Mouse (Mus musculus) ES-E14 (cell line): Measurements from ENCODE around the gene Rapgef2. TPM values are rescaled to one million over a fixed set of nuclear protein-coding genes. Genes with fewer than 3 reads are reported as not detected.

ENCODE experiments used
- DNase-seq: peaks from one replicate; pipeline ENCODE4 v3.0.0-alpha.2; 2013; ENCODE audit warnings: low read depth, low spot score
- H3K27ac ChIP-seq: 2 replicates; pipeline ENCODE4 v1.5.1; 2012; ENCODE audit warnings: low read depth, mild to moderate bottlenecking, low read length, moderate library complexity, mixed read lengths; ENCODE audit not compliant: poor library complexity, insufficient read depth, severe bottlenecking
- H3K36me3 ChIP-seq: 2 replicates; pipeline ENCODE4 v1.6.1; 2012; ENCODE audit warnings: mild to moderate bottlenecking, low read length, moderate library complexity, mixed read lengths; ENCODE audit not compliant: control insufficient read depth, poor library complexity, insufficient read depth, severe bottlenecking
- H3K4me1 ChIP-seq, 2 experiments: fragments of 150-350 bp in 1 of 2; sonication (generic) in 1 of 2; 2 replicates each; pipeline ENCODE4 v1.6.1; 2012; ENCODE audit warnings: low read length in 2 of 2, mild to moderate bottlenecking in 1 of 2, mixed read lengths in 1 of 2; ENCODE audit not compliant: control insufficient read depth in 2 of 2, insufficient read depth in 2 of 2, poor library complexity in 1 of 2
- H3K4me3 ChIP-seq, 2 experiments: fragments of 150-350 bp in 1 of 2; sonication (generic) in 1 of 2; 2 replicates each; pipeline ENCODE4 v1.5.1; 2012; ENCODE audit warnings: low read length in 2 of 2, low read depth in 1 of 2, mild to moderate bottlenecking in 1 of 2, mixed read lengths in 1 of 2; ENCODE audit not compliant: insufficient read depth in 1 of 2, poor library complexity in 1 of 2, severe bottlenecking in 1 of 2
- H3K9ac ChIP-seq: 2 replicates; pipeline ENCODE4 v1.6.1; 2012; ENCODE audit warnings: low read depth, mild to moderate bottlenecking, low read length, mixed read lengths; ENCODE audit not compliant: poor library complexity, insufficient read depth, severe bottlenecking
- H3K9me3 ChIP-seq: fragments of 150-350 bp; sonication (generic); 2 replicates; pipeline ENCODE4 v1.6.1; 2012; ENCODE audit warnings: low read depth, mild to moderate bottlenecking, low read length; ENCODE audit not compliant: control insufficient read depth, insufficient read depth
- CHD2 ChIP-seq: IDR thresholded peaks from 2 replicates; pipeline ENCODE4 v1.6.1; 2014; ENCODE audit warnings: mild to moderate bottlenecking, low read depth, low read length, inconsistent platforms
- HCFC1 ChIP-seq: IDR thresholded peaks from 2 replicates; pipeline ENCODE4 v1.6.1; 2012; ENCODE audit warnings: low read length, inconsistent platforms, borderline replicate concordance; ENCODE audit not compliant: insufficient read depth
- MAFK ChIP-seq: IDR thresholded peaks from 2 replicates; pipeline ENCODE4 v1.6.1; 2014; ENCODE audit warnings: mild to moderate bottlenecking, low read depth, low read length, inconsistent platforms; ENCODE audit not compliant: insufficient read depth
- ZC3H11A ChIP-seq: IDR thresholded peaks from 2 replicates; pipeline ENCODE4 v1.6.1; 2012; ENCODE audit warnings: low read depth, mild to moderate bottlenecking, inconsistent platforms, low read length, borderline replicate concordance
- ZNF384 ChIP-seq: IDR thresholded peaks from 2 replicates; pipeline ENCODE4 v1.6.1; 2012; ENCODE audit warnings: low read depth, low read length, inconsistent platforms
- in situ Hi-C, 2 experiments: fragments of 600-800 bp; cut with MboI; formaldehyde crosslinking; loops; one replicate each; pipeline ENCODE4 v1.15.1; 2025; ENCODE audit warnings: low sequenced_read_pairs in 2 of 2, inconsistent platforms in 1 of 2; ENCODE audit not compliant: unreplicated experiment in 2 of 2
- total RNA-seq: library from RNA; depleted of rRNA; stranded (reverse); fragments of 300-350 nt; gene quantifications from 2 replicates; pipeline ENCODE4 v1.2.3, GENCODE M21; 2012

Gene Rapgef2
- total RNA-seq, 1 experiment: 12.0 TPM

DNA sequence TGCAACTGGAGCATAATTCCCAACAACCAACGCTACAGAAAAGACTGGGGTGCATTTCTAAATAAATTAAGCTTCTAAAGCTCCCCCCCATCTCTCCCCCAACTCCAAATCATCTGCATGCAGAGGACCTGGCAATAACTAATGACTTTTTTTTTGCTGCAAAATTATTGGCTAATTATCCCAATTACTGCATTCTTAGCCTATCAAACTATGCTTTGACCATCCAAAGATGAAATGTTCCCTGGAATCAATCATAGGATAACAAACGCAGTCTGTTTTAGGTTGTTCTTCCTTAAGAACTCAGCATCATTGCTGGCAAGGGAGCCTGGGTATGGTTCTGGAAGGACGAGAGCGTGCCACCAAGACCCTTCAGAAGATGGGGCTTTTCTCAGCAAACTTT lies 22.3 kb upstream of the Rapgef2 start:
- no peaks in the 10 kb centered on the region for H3K36me3 ChIP-seq
- H3K27ac ChIP-seq: no peak overlapping the region
- TF ChIP-seq MAFK (no peak), ZNF384 (no peak), ZC3H11A (no peak), CHD2 (no peak), HCFC1 (no peak)
- H3K4me3 ChIP-seq: no peak overlapping the region
- H3K9me3 ChIP-seq: no peaks in the 10 kb centered on the region
- H3K9ac ChIP-seq: no peak overlapping the region
- no peak for DNase-seq
- H3K4me1 ChIP-seq: no peaks in the 10 kb centered on the region
- in situ Hi-C loops: no loop called here

DNA sequence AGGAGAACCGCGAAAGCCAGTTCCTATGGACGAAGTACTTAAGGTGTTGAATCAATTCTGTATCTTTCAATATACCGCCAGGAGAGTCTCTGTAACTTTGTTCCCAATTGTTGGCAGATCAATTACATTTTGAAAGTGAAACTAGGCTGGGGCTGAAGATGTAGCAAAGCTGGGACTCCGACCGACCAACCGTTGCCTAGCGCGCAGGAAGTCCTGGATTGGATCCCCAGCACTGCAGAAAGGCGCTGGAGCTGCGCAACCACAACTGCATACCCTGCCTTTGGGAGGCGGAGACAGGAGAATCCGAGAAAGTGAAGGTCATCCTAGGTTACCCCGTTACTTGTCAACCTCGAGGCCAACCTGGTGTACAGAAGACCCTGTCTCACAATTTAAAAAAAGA lies 13.1 kb upstream of the Rapgef2 start:
- no peaks in the 10 kb centered on the region for H3K4me1 ChIP-seq
- in situ Hi-C loops: no loop called here
- H3K9me3 ChIP-seq: no peaks in the 10 kb centered on the region
- TF ChIP-seq ZC3H11A (no peak), ZNF384 (no peak), HCFC1 (no peak)
- no peak overlapping the region for H3K27ac ChIP-seq
- no peaks in the 10 kb centered on the region for H3K36me3 ChIP-seq
- no peak overlapping the region for H3K9ac ChIP-seq
- no peak overlapping the region for H3K4me3 ChIP-seq
- no peak for DNase-seq

- H3K4me3 ChIP-seq: no peak overlapping the region
- H3K36me3 ChIP-seq: no peaks in the 10 kb centered on the region
- no peaks in the 10 kb centered on the region for H3K4me1 ChIP-seq
- in situ Hi-C loops: no loop called here
- H3K9me3 ChIP-seq: no peaks in the 10 kb centered on the region
- DNase-seq: no peak
- TF ChIP-seq ZC3H11A (no peak), ZNF384 (no peak), MAFK (no peak), CHD2 (no peak), HCFC1 (no peak)
- H3K27ac ChIP-seq: no peak overlapping the region
- no peak overlapping the region for H3K9ac ChIP-seq
Observed at GRCm38 (mm10) chr3:79297281-79297680, 11.0 kb upstream of the Rapgef2 start.

GRCm38 (mm10) chr3:79296586-79296985 lies 10.3 kb upstream of the Rapgef2 start:
- H3K27ac ChIP-seq: no peak overlapping the region
- no peaks in the 10 kb centered on the region for H3K4me1 ChIP-seq
- no peak overlapping the region for H3K9ac ChIP-seq
- H3K36me3 ChIP-seq: no peaks in the 10 kb centered on the region
- H3K9me3 ChIP-seq: no peaks in the 10 kb centered on the region
- in situ Hi-C loops: no loop called here
- no peak for DNase-seq
- no peak overlapping the region for H3K4me3 ChIP-seq
- TF ChIP-seq ZC3H11A: no peak
- TF ChIP-seq HCFC1: no peak
- TF ChIP-seq CHD2: no peak
- TF ChIP-seq ZNF384: no peak
- no peak for TF ChIP-seq MAFK

DNA sequence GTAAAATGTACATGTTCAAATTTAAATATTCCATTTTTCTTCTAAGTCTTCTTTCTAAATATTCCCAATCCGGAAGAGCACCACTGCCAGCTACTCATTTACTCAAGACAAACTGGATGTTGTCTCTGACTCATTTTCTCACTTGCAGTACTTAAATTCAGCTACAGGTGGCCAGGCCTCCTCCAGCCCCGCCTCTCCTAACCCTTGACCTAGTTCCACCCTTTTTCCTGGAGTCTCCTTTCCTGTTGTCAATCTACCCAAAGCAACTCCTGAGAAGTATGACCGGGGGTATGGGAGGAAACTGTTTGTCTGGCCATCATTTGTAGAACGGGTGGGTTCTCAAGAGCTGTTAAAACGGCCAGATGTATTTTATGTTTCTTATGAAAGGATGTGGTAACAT lies 9.7 kb upstream of the Rapgef2 start:
- TF ChIP-seq MAFK (no peak), ZC3H11A (no peak), HCFC1 (no peak), ZNF384 (no peak), CHD2 (no peak)
- Histone ChIP-seq H3K4me1 (no peaks in the 10 kb centered on the region), H3K36me3 (no peaks in the 10 kb centered on the region), H3K9ac (no peak overlapping the region), H3K9me3 (no peaks in the 10 kb centered on the region), H3K27ac (no peak overlapping the region), H3K4me3 (no peak overlapping the region)
- in situ Hi-C loops: no loop called here
- no peak for DNase-seq
